Mouse (Mus musculus) stomach, embryonic 15.5 days (tissue): Measurements from ENCODE around the gene Nccrp1. TPM values are rescaled to one million over a fixed set of nuclear protein-coding genes. Genes with fewer than 3 reads are reported as not detected.

Experiments
- ATAC-seq: fragments of 200-750 bp; cut with Nextera tagmentation; 2 replicates; pipeline ENCODE4 v1.8.0; 2017; ENCODE audit warnings: low read depth, moderate number of reproducible peaks, moderate TSS enrichment; ENCODE audit not compliant: insufficient read depth, low FRiP score
- H3K27ac ChIP-seq: fragments of 300-500 bp; sonication (generic); 2 replicates; pipeline ENCODE4 v1.5.1; 2015; ENCODE audit warnings: mild to moderate bottlenecking, inconsistent platforms
- H3K27me3 ChIP-seq: fragments of 300-500 bp; sonication (generic); replicated peaks from 2 replicates; pipeline ENCODE4 v1.6.1; 2015; ENCODE audit warnings: inconsistent platforms
- H3K36me3 ChIP-seq: fragments of 300-500 bp; sonication (generic); 2 replicates; pipeline ENCODE4 v1.6.1; 2015; ENCODE audit warnings: inconsistent platforms
- H3K4me1 ChIP-seq: fragments of 300-500 bp; sonication (generic); 2 replicates; pipeline ENCODE4 v1.6.1; 2015; ENCODE audit warnings: inconsistent platforms
- H3K4me2 ChIP-seq: fragments of 300-500 bp; sonication (generic); 2 replicates; pipeline ENCODE4 v1.6.1; 2015; ENCODE audit warnings: mild to moderate bottlenecking, inconsistent platforms
- H3K4me3 ChIP-seq: fragments of 300-500 bp; sonication (generic); replicated peaks from 2 replicates; pipeline ENCODE4 v1.5.1; 2015; ENCODE audit warnings: inconsistent platforms
- H3K9ac ChIP-seq: fragments of 300-500 bp; sonication (generic); 2 replicates; pipeline ENCODE4 v1.6.1; 2015; ENCODE audit warnings: inconsistent platforms
- H3K9me3 ChIP-seq: fragments of 300-500 bp; sonication (generic); 2 replicates; pipeline ENCODE4 v1.6.1; 2016; ENCODE audit warnings: inconsistent platforms
- WGBS: fragments of 180-500 bp; shearing (Covaris S2); methylation state at CpG from one replicate; pipeline ENCODE4 v1.1.7; 2015; 5-methylcytosine and 5-hydroxymethylcytosine counted together
- microRNA-seq: library from miRNA; unstranded; fragments of <30 nt; microRNA quantifications from one replicate; pipeline ENCODE4, GENCODE M21; 2016
- polyA plus RNA-seq: library from polyadenylated mRNA; unstranded; fragments of >200 nt; fragmentation: Nextera tagmentation; extraction: Ambion mirVana; gene quantifications from 2 replicates; pipeline ENCODE4 v1.2.1, GENCODE M21; 2015

The Nccrp1 gene
- polyA plus RNA-seq, 1 experiment from 2014 or later, result 6.1 TPM

DNA sequence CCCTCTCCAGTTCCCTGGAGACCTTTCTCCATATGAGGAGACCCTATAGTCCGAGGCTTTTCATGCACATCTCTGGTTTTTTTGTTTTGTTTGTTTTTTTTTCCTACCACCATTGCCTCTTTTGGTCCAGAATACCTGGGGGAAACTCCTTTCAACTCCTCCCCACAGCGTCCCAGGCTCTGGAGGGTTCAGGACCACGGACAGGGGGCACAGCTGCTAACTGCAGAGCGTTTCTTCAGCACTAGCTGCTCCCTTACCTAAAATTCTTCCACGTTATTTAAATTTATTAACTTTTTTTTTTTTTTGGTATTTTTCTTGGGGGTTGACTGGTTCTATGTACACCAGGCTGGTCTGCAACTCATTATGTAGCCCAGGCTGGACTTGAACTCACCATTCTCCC, 41.5 kb downstream of the Nccrp1 start:
- H3K4me1 ChIP-seq, result 0 out of 2 replicates have a peak, but pooled peaks cover 2% of the 10 kb centered on the region
- no peak overlapping the region for H3K9ac ChIP-seq
- no peaks in the 10 kb centered on the region for H3K9me3 ChIP-seq
- no peaks in the 10 kb centered on the region for H3K36me3 ChIP-seq
- H3K4me3 ChIP-seq, result no peak overlapping the region
- H3K4me2 ChIP-seq, result no peak overlapping the region
- no peak overlapping the region for H3K27ac ChIP-seq
- ATAC-seq, result no peak
- no peaks in the 10 kb centered on the region for H3K27me3 ChIP-seq
- WGBS, result 7% methylated on average over 5 of the region's 5 CpGs

- H3K9me3 ChIP-seq, result no peaks in the 10 kb centered on the region
- no peak overlapping the region for H3K9ac ChIP-seq
- peaks cover 3% of the 10 kb centered on the region; the same call in 1 of the 2 replicates for H3K4me1 ChIP-seq
- H3K4me2 ChIP-seq, result no peak overlapping the region
- H3K4me3 ChIP-seq, result no peak overlapping the region
- no peaks in the 10 kb centered on the region for H3K36me3 ChIP-seq
- 69% methylated on average over 11 of the region's 11 CpGs for WGBS
- no peak for ATAC-seq
- no peaks in the 10 kb centered on the region for H3K27me3 ChIP-seq
- H3K27ac ChIP-seq, result no peak overlapping the region
Measured at GRCm38 (mm10) chr7:28495426-28495825, 51.6 kb downstream of the Nccrp1 start.

Small RNA genes lying within 50 kb of the gene (microRNA-seq; reads per million reads assigned to microRNA genes)
- gene Mir7049, result not detected

Other genes with a start within 250 kb of the Nccrp1 start
- gene Dll3, start 245.0 kb downstream of the Nccrp1 start, polyA plus RNA-seq, result 3.8 and 3.9 TPM in 2 replicates
- gene Timm50, start 235.2 kb downstream of the Nccrp1 start, polyA plus RNA-seq, result 137 and 138 TPM in 2 replicates
- 70.6 and 84.4 TPM in 2 replicates for gene Supt5, start 208.5 kb downstream of the Nccrp1 start, polyA plus RNA-seq
- gene Rps16, start 196.6 kb downstream of the Nccrp1 start, polyA plus RNA-seq, result 826 and 1,031 TPM in 2 replicates
- gene Plekhg2, start 174.7 kb downstream of the Nccrp1 start, polyA plus RNA-seq, result 48.4 and 52.3 TPM in 2 replicates
- 20.2 and 21.4 TPM in 2 replicates for gene Zfp36, start 167.0 kb downstream of the Nccrp1 start, polyA plus RNA-seq
- 44.8 and 47.4 TPM in 2 replicates for gene Med29, start 154.5 kb downstream of the Nccrp1 start, polyA plus RNA-seq
- gene Paf1, start 154.3 kb downstream of the Nccrp1 start, polyA plus RNA-seq, result 76.5 and 79.0 TPM in 2 replicates
- 21.0 and 23.5 TPM in 2 replicates for gene Gmfg, start 109.8 kb downstream of the Nccrp1 start, polyA plus RNA-seq
- gene Lrfn1, start 95.3 kb downstream of the Nccrp1 start, polyA plus RNA-seq, result 3.0 and 3.5 TPM in 2 replicates
- not detected in 2 replicates for gene Ifnl2, start 36.8 kb downstream of the Nccrp1 start, polyA plus RNA-seq
- gene Ifnl3, start 24.4 kb downstream of the Nccrp1 start, polyA plus RNA-seq, result not detected in 2 replicates
- 103 and 114 TPM in 2 replicates for gene Sycn, start 6.4 kb downstream of the Nccrp1 start, polyA plus RNA-seq
- gene Samd4b, start 50.9 kb upstream of the Nccrp1 start, polyA plus RNA-seq, result 18.5 and 22.1 TPM in 2 replicates
- gene Pak4, start 50.9 kb upstream of the Nccrp1 start, polyA plus RNA-seq, result 50.2 and 56.0 TPM in 2 replicates
- 0.08 TPM in 1 of 2 replicates, not detected in the other for gene Acp7, start 84.1 kb upstream of the Nccrp1 start, polyA plus RNA-seq
- 4.3 and 4.8 TPM in 2 replicates for gene Fbxo27, start 145.6 kb upstream of the Nccrp1 start, polyA plus RNA-seq
- 8.0 and 8.9 TPM in 2 replicates for gene Fbxo17, start 169.6 kb upstream of the Nccrp1 start, polyA plus RNA-seq
- gene Mrps12, start 194.6 kb upstream of the Nccrp1 start, polyA plus RNA-seq, result 138 and 143 TPM in 2 replicates
- gene Sars2, start 194.7 kb upstream of the Nccrp1 start, polyA plus RNA-seq, result 20.8 and 26.2 TPM in 2 replicates
- gene Ccer2, start 208.9 kb upstream of the Nccrp1 start, polyA plus RNA-seq, result 0.19 TPM in 1 of 2 replicates, not detected in the other
- gene Sirt2, start 219.5 kb upstream of the Nccrp1 start, polyA plus RNA-seq, result 56.9 and 57.8 TPM in 2 replicates
- gene Nfkbib, start 220.3 kb upstream of the Nccrp1 start, polyA plus RNA-seq, result 38.7 and 40.1 TPM in 2 replicates
- gene Rinl, start 241.7 kb upstream of the Nccrp1 start, polyA plus RNA-seq, result 6.2 and 6.6 TPM in 2 replicates